Mouse (Mus musculus): ENCODE measurements around the gene Mylk3. TPM values are rescaled to one million over a fixed set of nuclear protein-coding genes. Genes with fewer than 3 reads are reported as not detected.

The Mylk3 gene
- polyA plus RNA-seq, 1 experiment from 2014 or later = 15.6 TPM

- peak; percentile 23 for ATAC-seq
- no peak overlapping the region for H3K9ac ChIP-seq (ENCODE audit: low read depth, low read length)
- no peak overlapping the region for H3K27ac ChIP-seq (ENCODE audit: low read depth, low read length)
These were observed 46.1 kb downstream of the Mylk3 start for GRCm38 (mm10) chr8:85339871-85340573.

GRCm38 (mm10) chr8:85337681-85338080 is 48.5 kb downstream of the Mylk3 start:
- ATAC-seq = no peak
- peak overlapping the region; percentile 57; the same call in 1 of the 2 replicates for H3K27ac ChIP-seq (ENCODE audit: low read depth, low read length)
- no peaks in the 10 kb centered on the region for H3K27me3 ChIP-seq (replicated peaks; ENCODE audit: control insufficient read depth, insufficient read depth, low read length)
- no peak overlapping the region for H3K4me2 ChIP-seq (replicated peaks; ENCODE audit: low read depth)
- H3K9ac ChIP-seq (ENCODE audit: low read depth, low read length) = no peak overlapping the region
- WGBS = 43% methylated on average over 4 of the region's 4 CpGs
- peaks cover 11% of the 10 kb centered on the region for H3K4me1 ChIP-seq (replicated peaks; ENCODE audit: control insufficient read depth, insufficient read depth, low read length)
- H3K9me3 ChIP-seq (ENCODE audit: control insufficient read depth) = no peaks in the 10 kb centered on the region
- TF ChIP-seq CTCF (IDR thresholded peaks at IDR 0.05; ENCODE audit: low read depth) = no peak
- no peak overlapping the region for H3K4me3 ChIP-seq (ENCODE audit: low read depth, low read length)
- no peaks in the 10 kb centered on the region for H3K36me3 ChIP-seq (ENCODE audit: control insufficient read depth, insufficient read depth)

More at GRCm38 (mm10) chr8:85339871-85340573, 46.1 kb downstream of the Mylk3 start:
- no peaks in the 10 kb centered on the region for H3K36me3 ChIP-seq (ENCODE audit: control insufficient read depth, insufficient read depth)
- no peak overlapping the region for H3K4me2 ChIP-seq (replicated peaks; ENCODE audit: low read depth)
- peaks cover 11% of the 10 kb centered on the region for H3K4me1 ChIP-seq (replicated peaks; ENCODE audit: control insufficient read depth, insufficient read depth, low read length)
- H3K27me3 ChIP-seq (replicated peaks; ENCODE audit: control insufficient read depth, insufficient read depth, low read length) = no peaks in the 10 kb centered on the region
- no peak overlapping the region for H3K4me3 ChIP-seq (ENCODE audit: low read depth, low read length)
- no peak for TF ChIP-seq CTCF (IDR thresholded peaks at IDR 0.05; ENCODE audit: low read depth)
- no peaks in the 10 kb centered on the region for H3K9me3 ChIP-seq (ENCODE audit: control insufficient read depth)
- 64% methylated on average over 5 of the region's 5 CpGs for WGBS

GRCm38 (mm10) chr8:85336211-85336933 is 49.8 kb downstream of the Mylk3 start:
- H3K27ac ChIP-seq (ENCODE audit: low read depth, low read length) = peak overlapping the region; percentile 73
- 31% methylated on average over 6 of the region's 6 CpGs for WGBS
- H3K9ac ChIP-seq (ENCODE audit: low read depth, low read length) = no peak overlapping the region

GRCm38 (mm10) chr8:85335105-85335504 is 51.0 kb downstream of the Mylk3 start:
- no peaks in the 10 kb centered on the region for H3K9me3 ChIP-seq (ENCODE audit: control insufficient read depth)
- no peaks in the 10 kb centered on the region for H3K27me3 ChIP-seq (replicated peaks; ENCODE audit: control insufficient read depth, insufficient read depth, low read length)
- no peaks in the 10 kb centered on the region for H3K36me3 ChIP-seq (ENCODE audit: control insufficient read depth, insufficient read depth)
- H3K4me2 ChIP-seq (replicated peaks; ENCODE audit: low read depth) = peak overlapping the region; percentile 52
- no peak overlapping the region for H3K9ac ChIP-seq (ENCODE audit: low read depth, low read length)
- peak overlapping the region; percentile 73; the same call in 1 of the 2 replicates for H3K27ac ChIP-seq (ENCODE audit: low read depth, low read length)
- no peak for TF ChIP-seq CTCF (IDR thresholded peaks at IDR 0.05; ENCODE audit: low read depth)
- 0 out of 2 replicates have a peak, but pooled peaks have one; percentile 44 for ATAC-seq
- no peak overlapping the region for H3K4me3 ChIP-seq (ENCODE audit: low read depth, low read length)
- peaks cover 11% of the 10 kb centered on the region for H3K4me1 ChIP-seq (replicated peaks; ENCODE audit: control insufficient read depth, insufficient read depth, low read length)

More at GRCm38 (mm10) chr8:85336211-85336933, 49.8 kb downstream of the Mylk3 start:
- Histone ChIP-seq H3K9me3 (ENCODE audit: control insufficient read depth) (no peaks in the 10 kb centered on the region), H3K27me3 (replicated peaks; ENCODE audit: control insufficient read depth, insufficient read depth, low read length) (no peaks in the 10 kb centered on the region), H3K4me2 (replicated peaks; ENCODE audit: low read depth) (peak overlapping the region; percentile 52), H3K4me1 (replicated peaks; ENCODE audit: control insufficient read depth, insufficient read depth, low read length) (peaks cover 11% of the 10 kb centered on the region), H3K4me3 (ENCODE audit: low read depth, low read length) (no peak overlapping the region; the same call in 1 of the 2 replicates), H3K36me3 (ENCODE audit: control insufficient read depth, insufficient read depth) (no peaks in the 10 kb centered on the region)
- peak; percentile 74 for ATAC-seq
- TF ChIP-seq CTCF (IDR thresholded peaks at IDR 0.05; ENCODE audit: low read depth) = no peak

- H3K9ac ChIP-seq (ENCODE audit: low read depth, low read length) = no peak overlapping the region
- no peaks in the 10 kb centered on the region for H3K4me1 ChIP-seq (replicated peaks; ENCODE audit: control insufficient read depth, insufficient read depth, low read length)
- 85% methylated on average over 1 of the region's 1 CpGs for WGBS
- TF ChIP-seq CTCF (IDR thresholded peaks at IDR 0.05; ENCODE audit: low read depth) = no peak
- no peak overlapping the region for H3K4me3 ChIP-seq (ENCODE audit: low read depth, low read length)
- ATAC-seq = no peak
- H3K27ac ChIP-seq (ENCODE audit: low read depth, low read length) = no peak overlapping the region
- H3K27me3 ChIP-seq (replicated peaks; ENCODE audit: control insufficient read depth, insufficient read depth, low read length) = no peaks in the 10 kb centered on the region
- no peaks in the 10 kb centered on the region for H3K9me3 ChIP-seq (ENCODE audit: control insufficient read depth)
- no peak overlapping the region for H3K4me2 ChIP-seq (replicated peaks; ENCODE audit: low read depth)
- no peaks in the 10 kb centered on the region for H3K36me3 ChIP-seq (ENCODE audit: control insufficient read depth, insufficient read depth)
These were observed 56.6 kb downstream of the Mylk3 start for GRCm38 (mm10) chr8:85329506-85329905.

- H3K4me1 ChIP-seq (replicated peaks; ENCODE audit: control insufficient read depth, insufficient read depth, low read length) = no peaks in the 10 kb centered on the region
- no peak overlapping the region for H3K9ac ChIP-seq (ENCODE audit: low read depth, low read length)
- H3K27ac ChIP-seq (ENCODE audit: low read depth, low read length) = no peak overlapping the region
- TF ChIP-seq CTCF (IDR thresholded peaks at IDR 0.05; ENCODE audit: low read depth) = peak; percentile 33
- WGBS = 79% methylated on average over 9 of the region's 9 CpGs
- no peak for ATAC-seq
- H3K9me3 ChIP-seq (ENCODE audit: control insufficient read depth) = no peaks in the 10 kb centered on the region
- H3K27me3 ChIP-seq (replicated peaks; ENCODE audit: control insufficient read depth, insufficient read depth, low read length) = no peaks in the 10 kb centered on the region
- H3K4me2 ChIP-seq (replicated peaks; ENCODE audit: low read depth) = no peak overlapping the region
- no peak overlapping the region for H3K4me3 ChIP-seq (ENCODE audit: low read depth, low read length)
- no peaks in the 10 kb centered on the region for H3K36me3 ChIP-seq (ENCODE audit: control insufficient read depth, insufficient read depth)
These were observed 59.1 kb downstream of the Mylk3 start for GRCm38 (mm10) chr8:85327036-85327435.
